Mouse (Mus musculus) cerebellum, adult 11-12 months (tissue): ENCODE data around the gene Csnk1g1.
A peak's percentile ranks its signal among the peaks of the same experiment; 100 is the strongest.

Experiments used
- DNase-seq: peaks from one replicate; pipeline ENCODE4 v3.0.0; 2022

Csnk1g1 gene

DNA sequence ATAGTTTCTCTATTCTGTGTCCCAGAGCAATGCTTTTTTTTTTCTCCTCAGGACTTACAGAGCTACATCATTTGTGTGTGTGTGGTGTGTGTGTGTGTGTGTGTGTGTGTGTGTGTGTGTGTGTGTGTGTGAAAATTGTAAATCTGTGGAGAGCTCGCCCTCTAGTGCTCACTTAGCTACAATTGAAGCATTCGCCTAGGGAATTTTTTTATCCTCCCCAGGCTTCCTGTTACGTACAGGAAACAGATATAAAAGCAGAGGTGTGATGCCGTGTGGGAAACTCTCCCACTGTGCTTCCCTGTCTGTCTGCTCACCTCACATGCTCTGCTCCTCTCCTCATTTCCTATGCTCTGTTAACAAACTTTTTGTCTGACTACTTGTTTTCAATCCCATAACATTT, 95.7 kb downstream of the Csnk1g1 start:
- DNase-seq: peak; percentile 23

DNA sequence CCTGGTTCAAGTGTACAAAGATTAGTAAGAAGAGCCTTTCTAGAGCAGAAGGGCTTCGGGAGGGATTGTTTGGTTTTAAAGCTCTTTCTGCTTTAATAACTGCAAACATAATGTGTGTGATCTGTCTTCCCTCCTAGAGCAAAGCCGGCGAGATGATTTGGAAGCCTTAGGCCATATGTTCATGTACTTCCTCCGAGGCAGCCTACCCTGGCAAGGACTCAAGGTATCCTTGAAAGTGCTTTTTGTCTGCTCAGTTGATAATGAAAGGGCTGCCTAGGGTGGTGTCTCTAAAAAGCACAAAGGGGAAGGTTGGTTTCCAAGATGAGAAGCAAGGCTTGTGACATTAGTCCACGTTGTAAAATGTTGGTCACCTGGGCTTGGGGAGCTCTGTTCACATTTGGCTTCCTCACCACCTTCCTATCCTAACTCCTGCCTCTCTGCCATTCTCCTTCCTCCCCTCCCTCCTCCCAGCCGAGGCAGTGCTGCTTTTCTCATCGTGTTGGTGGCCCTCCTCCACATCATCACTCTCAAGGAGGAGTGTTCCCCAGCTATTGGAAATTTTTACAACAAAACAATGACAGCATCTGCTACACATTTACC, 99.0 kb downstream of the Csnk1g1 start:
- peak; percentile 47 for DNase-seq

DNA sequence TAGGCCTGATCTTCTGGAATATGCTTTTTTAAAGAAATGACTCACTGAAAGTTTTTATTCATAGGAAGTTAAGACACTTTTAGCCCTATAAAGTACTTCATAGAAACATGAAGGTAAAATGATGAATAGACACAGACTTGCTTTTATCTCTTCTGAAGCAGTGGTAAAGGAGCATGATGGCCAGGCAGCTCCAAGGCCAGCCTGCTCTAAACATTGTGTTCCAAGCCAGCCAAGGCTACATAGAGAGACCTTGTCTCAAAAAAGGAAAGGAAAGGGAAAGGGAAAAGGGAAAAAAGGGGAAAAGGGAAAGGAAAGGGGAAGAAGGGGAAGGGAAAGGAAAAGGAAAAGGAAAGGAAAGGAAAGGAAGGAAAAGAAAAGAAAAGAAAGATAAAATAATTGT, 111.9 kb downstream of the Csnk1g1 start:
- no peak for DNase-seq

DNA sequence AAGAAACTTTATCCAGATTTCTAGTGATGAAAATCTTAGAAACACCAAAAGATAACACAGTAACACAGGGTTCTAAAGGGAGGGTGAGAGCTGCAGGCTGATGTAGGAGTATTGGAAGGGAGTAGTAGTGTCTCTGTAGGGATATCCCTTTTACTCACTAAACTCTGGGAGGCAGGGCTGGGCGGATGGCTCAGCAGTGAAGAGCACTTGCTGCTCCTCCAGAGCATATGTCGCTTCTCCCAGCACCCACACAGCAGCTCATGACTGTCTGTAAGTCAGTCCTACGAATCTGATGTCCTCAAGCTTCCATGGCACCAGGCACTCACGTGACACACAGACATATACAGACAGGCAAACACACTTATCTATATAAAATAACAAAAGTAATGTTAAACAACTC, 129.4 kb downstream of the Csnk1g1 start:
- DNase-seq: no peak

DNA sequence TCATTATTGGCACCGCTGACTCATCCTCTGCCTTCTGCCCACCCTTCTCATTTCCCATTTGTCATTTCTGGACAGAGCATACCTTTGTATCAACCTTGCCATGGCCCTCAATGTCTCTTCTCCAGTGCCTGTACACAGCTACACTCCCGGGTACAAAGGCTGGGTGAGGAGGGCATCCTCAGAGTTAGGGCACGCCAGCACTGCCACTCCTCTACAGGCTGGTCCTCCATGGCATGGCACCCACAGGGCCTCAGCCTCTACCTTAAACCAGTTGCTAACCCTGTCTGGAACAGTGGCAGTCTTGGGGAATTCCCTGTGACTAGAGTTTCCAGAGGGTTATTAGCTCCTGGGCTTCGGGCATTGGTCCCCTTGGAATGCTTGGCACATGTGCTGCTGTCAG, 129.9 kb downstream of the Csnk1g1 start:
- no peak for DNase-seq

DNA sequence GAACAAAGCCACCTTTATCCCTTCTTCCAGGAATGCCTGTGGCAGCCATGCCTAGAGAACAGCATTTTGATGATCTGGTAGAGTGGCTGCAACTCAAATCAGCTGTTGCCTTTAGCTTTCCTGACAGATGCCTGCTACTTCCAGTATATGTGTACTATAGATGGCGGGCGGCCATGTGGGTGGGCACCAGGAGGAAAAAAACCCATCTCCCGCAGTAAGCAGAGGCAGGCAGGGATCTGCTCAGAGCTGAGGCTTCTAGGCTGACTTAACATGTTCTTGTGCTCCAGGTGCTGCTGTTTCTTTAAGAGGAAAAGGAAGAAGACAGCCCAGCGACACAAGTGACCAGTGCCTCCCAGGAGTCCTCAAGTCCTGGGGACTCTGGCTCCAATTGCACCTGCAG, 130.6 kb downstream of the Csnk1g1 start:
- DNase-seq: no peak

DNA sequence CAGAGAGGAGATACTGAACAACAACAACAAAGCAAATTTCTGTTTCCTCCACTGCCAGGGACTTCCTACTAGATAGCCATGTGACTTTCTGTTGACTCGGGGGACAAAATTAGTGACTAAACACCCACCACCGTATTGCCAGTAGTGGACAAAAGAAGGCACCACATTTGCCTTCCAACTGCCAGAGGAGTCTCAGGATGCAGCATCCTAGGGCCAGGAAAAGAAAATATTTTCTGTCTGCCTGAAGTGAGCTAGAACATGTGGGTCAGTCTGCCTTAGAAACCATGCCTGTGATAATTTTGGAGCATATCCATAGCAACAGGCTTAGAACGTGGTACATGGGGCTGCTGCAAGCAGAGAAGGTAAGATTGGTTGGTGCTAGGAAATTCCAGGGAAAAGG, 132.1 kb downstream of the Csnk1g1 start:
- DNase-seq: no peak

DNA sequence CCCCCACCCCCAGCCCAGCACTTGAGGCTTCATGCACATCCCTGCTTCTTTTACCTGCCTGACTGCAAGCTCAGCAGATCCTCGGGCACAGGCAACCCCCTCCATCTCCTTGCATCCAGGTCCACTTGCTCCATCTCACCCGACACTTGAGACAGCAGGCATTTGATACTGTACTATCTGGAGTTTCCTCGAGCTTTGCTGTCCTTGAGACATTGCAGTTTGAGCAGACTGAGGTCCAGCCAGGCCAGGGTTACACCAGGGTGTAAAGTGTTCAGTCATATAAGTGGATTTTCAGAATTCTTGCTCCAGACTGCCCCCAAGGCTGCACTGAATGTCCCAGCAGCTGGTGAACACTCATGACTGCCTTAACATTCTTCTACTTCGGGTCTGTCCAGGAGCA, 133.6 kb downstream of the Csnk1g1 start:
- DNase-seq: no peak

DNA sequence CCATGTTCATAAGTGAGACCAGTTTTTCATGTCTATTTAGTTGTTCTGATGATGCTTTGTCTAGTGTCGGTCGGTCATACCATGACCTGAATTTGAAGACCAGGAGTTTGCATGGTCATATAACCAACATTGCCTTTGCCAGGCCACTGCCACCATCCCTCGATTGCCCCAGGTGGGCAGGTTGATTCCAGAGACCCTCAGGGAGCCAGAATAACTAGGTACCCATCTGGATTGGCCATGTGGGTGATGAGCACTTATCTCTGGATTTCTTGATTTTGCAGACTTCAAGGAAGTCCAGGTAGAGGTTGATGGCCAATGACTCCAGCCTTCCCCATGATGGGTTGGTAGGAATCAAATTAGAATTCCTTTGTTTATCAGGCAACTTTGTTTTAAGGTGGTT, 134.5 kb downstream of the Csnk1g1 start:
- DNase-seq: no peak

DNA sequence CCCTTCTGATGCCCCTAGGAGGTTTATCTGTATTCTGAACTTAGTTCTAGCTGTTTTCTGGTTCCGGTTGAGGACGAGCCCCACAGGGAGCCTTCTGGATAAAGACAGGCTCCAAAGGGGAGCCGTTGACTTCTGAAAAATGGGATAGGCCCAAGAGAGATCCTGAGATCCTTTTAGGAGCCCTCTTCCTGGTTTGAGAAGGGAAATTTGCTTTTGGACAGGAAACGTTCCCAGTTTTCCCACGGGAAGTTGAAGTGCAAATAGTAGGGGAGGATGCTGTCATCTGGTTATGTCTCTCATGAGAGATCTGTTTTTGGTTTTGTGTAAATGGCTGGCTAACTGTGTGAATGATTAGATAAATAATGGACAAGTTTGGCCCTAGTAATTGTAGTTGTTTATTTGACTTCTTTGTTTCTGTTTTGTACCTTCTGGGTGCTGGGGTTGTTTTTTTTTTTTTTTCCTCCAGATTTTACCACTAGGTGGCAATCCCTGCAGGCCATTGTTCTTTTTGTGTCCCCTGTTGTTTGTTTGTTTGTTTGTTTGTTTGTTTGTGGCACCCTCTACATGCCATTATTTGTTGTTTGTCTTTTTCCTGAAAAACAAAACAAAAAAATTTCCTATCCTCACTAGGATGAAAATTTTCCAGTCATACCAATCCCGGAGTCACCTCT, 141.3 kb downstream of the Csnk1g1 start:
- no peak for DNase-seq

DNA sequence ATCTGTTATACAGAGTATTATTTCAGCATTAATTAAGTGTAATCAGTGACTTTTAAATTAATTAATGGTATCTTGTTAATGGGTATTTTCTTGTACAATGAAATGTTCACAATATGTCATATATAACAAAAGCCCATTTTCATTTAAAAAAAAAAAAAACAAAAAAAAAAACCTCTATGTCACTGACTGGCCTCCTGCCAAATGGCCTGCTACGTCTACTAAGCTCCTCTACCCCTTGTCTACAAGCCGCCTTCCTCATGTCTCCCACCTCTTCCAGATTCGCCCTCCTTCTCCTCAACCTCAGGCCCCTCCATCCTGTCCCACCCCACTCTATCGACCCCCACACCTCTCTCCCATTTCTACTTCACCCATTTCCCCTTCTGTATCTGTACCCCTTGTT, 142.8 kb downstream of the Csnk1g1 start:
- DNase-seq: no peak

DNA sequence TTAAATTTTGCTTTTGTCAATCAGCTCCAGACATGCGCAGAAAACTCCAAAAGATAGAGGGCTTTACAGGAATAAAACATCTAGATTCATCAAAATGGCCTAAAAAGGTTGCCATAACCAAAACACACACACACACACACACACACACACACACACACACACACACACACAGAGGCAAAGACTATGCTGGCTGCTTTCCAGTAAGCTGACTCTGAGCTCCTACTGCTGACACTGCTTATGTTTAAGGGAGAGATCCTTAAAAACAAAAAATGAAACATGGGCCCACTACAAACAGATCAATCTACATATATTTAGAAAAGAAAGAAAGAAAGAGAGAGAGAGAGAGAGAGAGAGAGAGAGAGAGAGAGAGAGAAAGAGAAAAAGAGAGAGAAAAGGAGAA, 144.0 kb downstream of the Csnk1g1 start:
- DNase-seq: no peak

DNA sequence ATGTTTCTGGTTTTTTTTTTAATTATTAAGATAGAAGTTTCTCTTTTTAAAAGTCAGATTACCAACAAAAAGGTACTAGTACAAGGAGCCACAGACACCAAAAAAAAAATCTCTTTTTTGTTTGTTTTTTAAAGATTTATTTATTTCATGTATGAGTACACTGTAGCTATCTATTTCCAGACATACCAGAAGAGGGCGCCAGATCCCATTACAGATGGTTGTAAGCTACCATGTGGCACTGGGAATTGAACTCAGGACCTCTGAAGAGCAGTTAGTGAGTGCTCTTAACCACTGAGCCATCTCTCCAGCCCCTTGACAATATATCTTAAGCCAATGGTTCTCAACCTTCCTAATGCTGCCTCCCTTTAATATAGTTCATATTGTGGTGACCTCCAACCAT, 144.9 kb downstream of the Csnk1g1 start:
- no peak for DNase-seq

DNA sequence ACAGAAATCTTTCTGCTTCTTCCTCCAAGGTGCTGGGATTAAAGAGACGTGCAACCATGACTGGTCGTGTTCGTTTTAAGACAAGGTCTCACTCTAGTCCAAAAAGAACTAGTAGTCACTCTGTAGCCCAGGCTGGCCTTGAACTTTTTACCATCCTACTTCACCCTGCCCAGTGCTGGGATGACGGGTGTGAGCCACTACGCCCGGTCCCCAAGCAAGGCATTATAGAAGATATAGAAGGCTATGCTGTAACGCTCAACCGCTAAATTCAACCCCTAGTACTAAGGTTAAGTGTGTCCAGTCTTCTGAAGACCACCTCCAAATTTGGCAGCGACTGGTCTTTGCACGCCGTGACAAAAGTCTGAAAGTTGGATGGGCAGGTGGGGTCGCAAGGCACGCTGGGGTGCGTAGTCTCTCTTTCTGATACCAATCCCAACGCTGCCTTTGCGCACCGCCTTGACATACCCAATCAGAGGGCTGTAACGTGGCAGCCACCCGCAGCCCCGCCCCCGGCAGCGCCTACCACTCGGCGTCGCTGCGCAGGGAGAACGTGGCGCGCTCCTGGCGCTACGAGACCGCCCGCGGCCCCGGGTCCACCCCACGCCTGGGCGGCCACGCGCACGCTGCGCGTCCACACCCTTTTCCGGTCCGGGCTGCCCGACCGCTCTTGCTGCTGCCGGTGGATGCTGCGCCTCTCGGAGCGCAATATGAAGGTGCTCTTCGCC, 151.0 kb downstream of the Csnk1g1 start, which contains the start of gene Ppib:
Gene Ppib (plus strand): TSS at position 640 of the 725 bp plus-strand sequence.
- peak; percentile 98 for DNase-seq

DNA sequence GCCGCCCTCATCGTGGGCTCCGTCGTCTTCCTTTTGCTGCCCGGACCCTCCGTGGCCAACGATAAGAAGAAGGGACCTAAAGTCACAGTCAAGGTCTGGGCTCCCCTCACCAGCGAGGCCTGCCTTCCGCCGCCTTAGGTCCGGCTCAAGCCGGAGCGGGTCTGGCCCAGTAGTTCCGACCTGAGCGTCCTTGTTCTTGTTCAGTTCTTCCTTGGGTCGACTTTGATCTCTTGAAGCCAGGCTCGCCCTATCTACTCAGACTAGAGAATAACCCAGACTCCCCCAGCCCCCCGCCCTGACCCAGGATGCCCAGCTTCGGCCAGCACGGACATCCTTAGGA, 151.6 kb downstream of the Csnk1g1 start:
- DNase-seq: no peak

DNA sequence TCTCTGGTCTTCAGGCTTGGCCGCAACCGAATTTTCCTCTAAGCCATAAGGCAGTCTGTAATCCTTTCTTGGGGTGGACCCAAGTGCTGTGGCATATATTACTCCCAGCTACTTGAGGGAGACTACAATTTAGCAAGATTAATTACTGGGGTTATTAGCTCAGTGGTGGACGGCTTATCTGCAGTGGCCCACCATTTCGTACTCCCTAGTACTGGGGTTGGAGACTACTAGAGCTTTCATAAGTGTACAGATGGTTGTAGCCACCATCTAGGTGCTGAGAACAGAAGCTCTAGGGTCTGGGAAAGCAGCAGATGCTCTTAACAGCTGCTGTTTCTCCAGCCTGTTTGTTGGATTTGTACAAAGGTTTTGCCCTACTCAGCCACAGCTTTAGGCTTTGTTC, 152.3 kb downstream of the Csnk1g1 start:
- DNase-seq: no peak

DNA sequence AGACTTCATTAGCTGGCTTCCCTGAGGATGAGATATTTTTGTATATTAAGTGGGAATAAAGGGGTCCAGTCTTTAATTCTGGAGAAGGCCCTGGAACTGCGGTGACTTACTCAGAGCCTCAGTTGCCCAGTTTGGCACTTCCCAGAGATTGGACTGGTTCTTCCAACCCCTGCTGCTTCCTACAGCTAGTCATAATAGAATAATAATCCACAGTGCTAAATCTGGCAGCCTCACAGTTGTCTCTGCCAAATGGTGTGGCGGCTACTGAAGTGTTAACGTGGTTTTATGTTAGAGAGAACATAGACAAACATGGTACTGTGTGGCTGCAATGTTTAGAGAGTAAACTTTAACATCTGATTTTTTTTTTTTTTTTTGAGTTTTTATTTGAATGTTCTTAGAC, 152.9 kb downstream of the Csnk1g1 start:
- peak; percentile 21 for DNase-seq

DNA sequence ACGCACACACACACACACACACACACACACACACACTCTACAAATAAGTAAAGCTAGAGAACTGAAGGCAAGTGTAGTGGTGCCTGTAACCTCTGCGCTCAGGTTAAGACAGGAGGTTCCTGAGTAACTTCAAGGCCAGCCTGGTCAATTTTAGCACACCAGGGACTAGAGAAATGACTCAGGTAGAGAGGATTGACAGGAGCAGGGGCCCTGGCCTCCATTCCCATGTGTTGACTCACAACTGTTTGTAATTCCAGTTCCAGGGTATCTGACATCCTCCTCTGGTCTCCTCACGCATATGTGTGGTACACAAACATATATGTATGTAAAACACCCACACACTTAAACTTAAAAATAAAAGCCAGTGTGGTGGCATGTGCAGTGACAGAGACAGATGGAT, 154.7 kb downstream of the Csnk1g1 start:
- no peak for DNase-seq

DNA sequence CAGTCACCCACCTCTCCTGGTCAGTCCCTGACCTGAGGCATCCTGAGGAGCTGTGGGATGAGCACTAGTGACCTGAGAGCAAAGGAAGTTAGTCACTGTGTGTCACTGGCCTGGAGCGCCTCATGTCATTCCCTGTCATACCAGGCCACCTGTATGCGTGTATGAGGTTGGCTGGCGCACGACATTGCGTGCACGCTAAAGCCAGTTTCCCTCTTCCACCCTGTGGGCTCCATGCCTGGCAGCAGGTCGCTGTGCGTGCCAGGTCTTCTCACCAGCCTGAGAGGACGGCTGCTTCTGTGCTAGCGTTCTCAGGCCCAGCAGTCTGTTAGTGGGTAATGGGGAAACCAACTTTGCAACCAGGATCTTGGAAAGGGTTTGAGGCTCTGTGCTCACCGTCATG, 155.6 kb downstream of the Csnk1g1 start:
- no peak for DNase-seq

DNA sequence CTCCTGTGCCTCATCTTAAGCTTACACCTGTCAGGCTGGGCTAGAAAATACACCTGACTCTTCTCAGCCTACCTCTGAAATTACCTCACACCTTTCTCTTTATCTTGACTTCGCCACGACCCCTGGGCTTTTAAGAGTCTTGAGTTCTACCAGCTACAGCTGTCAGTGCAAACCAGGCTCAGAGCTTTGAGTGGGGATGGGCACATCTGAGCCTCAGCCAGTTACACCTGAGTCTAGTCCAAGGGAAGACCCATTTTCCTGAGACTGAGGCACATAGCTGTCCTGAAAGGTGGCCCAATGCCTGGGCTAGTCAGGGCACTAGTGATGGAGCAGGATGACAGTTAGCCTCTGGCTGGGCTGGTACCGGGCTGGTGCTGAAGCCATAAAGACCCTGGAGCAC, 158.1 kb downstream of the Csnk1g1 start:
- DNase-seq: no peak

DNA sequence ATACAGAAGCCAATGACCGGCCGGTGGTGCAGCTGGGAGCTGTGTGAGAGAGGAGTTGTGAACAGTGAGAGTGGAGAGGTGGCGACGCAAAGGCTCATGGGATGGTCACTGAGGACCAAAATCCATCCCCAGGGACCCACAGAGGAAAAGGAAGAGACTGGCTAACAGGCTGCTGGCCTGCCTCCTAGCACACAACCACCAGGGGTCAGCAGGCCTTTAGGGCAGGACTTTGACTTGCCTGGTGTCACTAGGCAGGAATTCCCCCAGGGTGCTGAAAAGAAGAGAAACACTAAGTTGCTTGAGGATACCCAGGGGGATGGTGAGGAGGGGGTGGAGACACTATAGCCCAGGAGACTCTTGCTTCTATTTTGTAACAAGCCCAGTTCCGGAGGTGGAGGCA, 158.8 kb downstream of the Csnk1g1 start:
- DNase-seq: no peak

DNA sequence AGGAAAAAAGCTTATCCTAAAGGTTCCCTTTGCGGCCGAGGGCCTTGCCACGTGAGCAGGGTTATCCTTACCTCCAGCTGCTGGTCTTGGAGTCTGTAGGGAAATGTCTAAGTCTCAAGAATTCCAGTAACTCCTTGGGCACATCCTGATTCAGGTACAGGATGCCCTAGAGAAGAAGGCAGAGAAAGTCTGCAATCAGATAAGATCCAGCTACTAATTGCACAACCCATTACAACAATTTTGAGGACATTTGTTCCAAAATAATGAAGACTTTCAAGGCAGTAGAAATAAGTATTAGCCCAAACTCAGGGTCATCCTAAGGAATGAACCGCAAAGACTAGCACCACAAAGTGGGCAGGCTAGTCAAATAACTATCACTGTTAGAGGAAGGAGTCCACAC, 159.3 kb downstream of the Csnk1g1 start:
- DNase-seq: no peak

DNA sequence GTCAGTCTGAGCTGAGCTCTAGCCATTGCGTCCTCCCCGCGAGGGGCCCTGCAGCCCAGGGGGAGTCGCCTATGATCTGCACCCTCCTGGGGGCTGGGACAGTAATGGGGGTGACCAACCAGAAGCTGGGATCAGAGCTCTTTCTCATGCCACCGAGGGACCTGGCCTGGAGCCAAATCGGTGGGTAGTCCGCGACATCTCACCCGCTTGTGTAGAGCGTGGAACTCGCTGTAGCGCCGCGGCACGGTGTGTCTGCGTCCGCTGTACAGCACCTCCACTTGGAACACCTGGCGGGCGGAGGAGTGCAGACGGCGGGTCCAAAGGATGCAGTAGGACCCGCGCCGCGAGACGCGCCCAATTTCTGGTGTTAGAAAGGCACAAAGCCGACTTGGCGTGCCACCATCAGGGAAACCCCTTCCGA, 160.3 kb downstream of the Csnk1g1 start:
- peak; percentile 46 for DNase-seq

DNA sequence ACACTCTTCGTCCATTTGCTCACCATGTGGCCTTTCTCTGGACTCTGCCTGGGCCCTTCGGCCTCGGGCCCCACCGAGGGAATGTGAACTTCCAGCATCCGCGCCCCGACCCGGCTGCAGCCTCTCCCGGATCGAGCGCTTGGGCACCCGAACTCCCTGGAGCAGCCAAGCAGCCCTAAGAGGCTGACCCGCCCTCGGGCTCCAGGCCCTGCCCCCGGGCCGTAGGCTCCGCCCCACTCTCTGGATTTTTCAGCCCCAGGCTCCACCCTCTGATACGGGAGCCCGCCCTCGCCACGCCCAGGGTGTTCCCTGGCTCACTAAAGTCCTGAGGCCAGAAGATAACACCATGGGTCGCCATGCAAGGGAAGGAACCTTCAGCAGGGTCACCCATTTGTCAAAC, 160.9 kb downstream of the Csnk1g1 start, which contains the start of gene Snx22:
Gene Snx22 (minus strand): TSS at position 137 of the 400 bp plus-strand sequence.
- peak; percentile 86 for DNase-seq
